Mouse (Mus musculus): ENCODE measurements around the gene Atf7.

- TF ChIP-seq CTCF (IDR thresholded peaks at IDR 0.05; ENCODE audit: control insufficient read depth, insufficient read depth, insufficient read length) (no peak), CEBPB (IDR thresholded peaks at IDR 0.05; ENCODE audit: low read depth) (no peak), MAX (IDR thresholded peaks at IDR 0.05) (no peak)
These were observed 121.1 kb downstream of the Atf7 start for GRCm38 (mm10) chr15:102503924-102504782.

Measured in C2C12 (cell line).